ENCODE assay signal across 12 mouse cellular contexts in genomic region chr10:43518368-43518767, GRCm38 (mm10). TPM values are rescaled to one million over a fixed set of nuclear protein-coding genes. Genes with fewer than 3 reads are reported as not detected.
A peak's percentile ranks its signal among the peaks of the same experiment; 100 is the strongest.
DNase-seq lines count a peak whose midpoint lies in the region; ATAC-seq lines count a peak whose summit lies in the region.
"Had no signal": no experiment of that assay in that cellular context is flagged by ENCODE, and none has a peak within 500 bp of the region (broad histone marks: within the 10 kb centered on the region; RNA-seq: fewer than 3 reads in every experiment).

No protein-coding gene starts in this region.

- peaks cover 4% of the 10 kb centered on the region; the same call in 1 of the 2 replicates for H3K4me1 ChIP-seq in hindbrain, embryonic 13.5 days (replicated peaks)
- H3K4me1 ChIP-seq in midbrain, embryonic 10.5 days: no peaks in the 10 kb centered on the region

- H3K4me2 ChIP-seq in hindbrain, embryonic 13.5 days: no peak overlapping the region
- H3K4me2 ChIP-seq: embryonic facial prominence, embryonic 15.5 days had no signal

- no peaks in the 10 kb centered on the region for H3K27me3 ChIP-seq in hindbrain, embryonic 13.5 days
- no peaks in the 10 kb centered on the region for H3K27me3 ChIP-seq in midbrain, embryonic 10.5 days (ENCODE audit: low read depth, poor library complexity, severe bottlenecking)
- H3K27me3 ChIP-seq: embryonic facial prominence, embryonic 15.5 days had no signal

- intact Hi-C loops in heart, postnatal 10 days (cut with DNase I): no loop called here

- 78% methylated on average over 11 of the region's 13 CpGs for WGBS in hindbrain, embryonic 13.5 days
- WGBS in midbrain, embryonic 10.5 days: 89% methylated on average over 13 of the region's 13 CpGs

- no peak overlapping the region for H3K4me3 ChIP-seq in hindbrain, embryonic 13.5 days
- no peak overlapping the region for H3K4me3 ChIP-seq in midbrain, embryonic 10.5 days
- H3K4me3 ChIP-seq: embryonic facial prominence, embryonic 15.5 days had no signal

- peak; percentile 64 for DNase-seq in adrenal gland, postnatal 14 days
- DNase-seq in adrenal gland, postnatal 25 days: no peak
- peak; percentile 27 to 41 for DNase-seq in heart, postnatal 10 days
- peak; percentile 80 for DNase-seq in kidney, postnatal 14 days
- peak; percentile 42 for DNase-seq in lung, postnatal 10 days
- DNase-seq in cerebellum, adult 9-11 months: no peak
- DNase-seq in midbrain, embryonic 10.5 days (ENCODE audit: low spot score): no peak
- DNase-seq: cerebellum, adult 9-10 months; gastrocnemius, postnatal 14 days had no signal

- no peak overlapping the region for H3K9ac ChIP-seq in hindbrain, embryonic 13.5 days
- H3K9ac ChIP-seq: embryonic facial prominence, embryonic 15.5 days had no signal

- H3K27ac ChIP-seq in hindbrain, embryonic 13.5 days: no peak overlapping the region
- no peak overlapping the region for H3K27ac ChIP-seq in midbrain, embryonic 10.5 days (replicated peaks)
- H3K27ac ChIP-seq: embryonic facial prominence, embryonic 15.5 days had no signal

- no peaks in the 10 kb centered on the region for H3K9me3 ChIP-seq in hindbrain, embryonic 13.5 days
- no peaks in the 10 kb centered on the region for H3K9me3 ChIP-seq in midbrain, embryonic 10.5 days (replicated peaks)
- H3K9me3 ChIP-seq: embryonic facial prominence, embryonic 15.5 days; G1E had no signal

- H3K36me3 ChIP-seq in hindbrain, embryonic 13.5 days: peaks cover 7% of the 10 kb centered on the region
- H3K36me3 ChIP-seq in midbrain, embryonic 10.5 days: peaks cover 26% of the 10 kb centered on the region

- no peak for ATAC-seq in hindbrain, embryonic 13.5 days (ENCODE audit: low FRiP score)

RNA-seq across cellular contexts. Expression of gene Gm9803, which starts 5.5 kb away (rescaled TPM):
- 19.7 and 21.9 TPM in 2 replicates for total RNA-seq in adrenal gland, postnatal 14 days (2021)
- total RNA-seq in adrenal gland, postnatal 25 days (2021): 16.5 and 34.2 TPM in 2 replicates
- 10 to 100 TPM in 1 of 2 experiments, 1 to 10 TPM in 1; 5.0 to 12.9 TPM for total RNA-seq in heart, postnatal 10 days (2021)
- 16.4 and 19.4 TPM in 2 replicates for polyA plus RNA-seq in hindbrain, embryonic 13.5 days (2015; fragmentation: Nextera tagmentation; extraction: Ambion mirVana)
- 13.9 and 16.8 TPM in 2 replicates for polyA plus RNA-seq in midbrain, embryonic 10.5 days (2016; fragmentation: Nextera tagmentation; extraction: Ambion mirVana)

RNA-seq across cellular contexts. Expression of gene 1700021F05Rik, which starts 22.4 kb away (rescaled TPM):
- total RNA-seq in adrenal gland, postnatal 14 days (2021): 94.0 and 99.4 TPM in 2 replicates
- total RNA-seq in adrenal gland, postnatal 25 days (2021): 74.7 and 90.2 TPM in 2 replicates
- 10 to 100 TPM; 91.6 to 94.8 TPM for total RNA-seq in heart, postnatal 10 days (2021)
- polyA plus RNA-seq in hindbrain, embryonic 13.5 days (2015; fragmentation: Nextera tagmentation; extraction: Ambion mirVana): 65.5 and 69.7 TPM in 2 replicates
- 66.7 and 67.4 TPM in 2 replicates for polyA plus RNA-seq in midbrain, embryonic 10.5 days (2016; fragmentation: Nextera tagmentation; extraction: Ambion mirVana)

RNA-seq across cellular contexts. Expression of gene Bend3, which starts 39.7 kb away (rescaled TPM):
- 7.0 and 7.2 TPM in 2 replicates for total RNA-seq in adrenal gland, postnatal 14 days (2021)
- 5.7 and 8.3 TPM in 2 replicates for total RNA-seq in adrenal gland, postnatal 25 days (2021)
- total RNA-seq in heart, postnatal 10 days (2021): 10 to 100 TPM in 1 of 2 experiments, 1 to 10 TPM in 1; 8.7 to 11.0 TPM
- polyA plus RNA-seq in hindbrain, embryonic 13.5 days (2015; fragmentation: Nextera tagmentation; extraction: Ambion mirVana): 3.0 and 3.8 TPM in 2 replicates
- 7.5 and 7.7 TPM in 2 replicates for polyA plus RNA-seq in midbrain, embryonic 10.5 days (2016; fragmentation: Nextera tagmentation; extraction: Ambion mirVana)

RNA-seq across cellular contexts. Expression of gene Cd24a, which starts 59.7 kb away (rescaled TPM):
- total RNA-seq in adrenal gland, postnatal 14 days (2021): 67.5 and 81.0 TPM in 2 replicates
- 24.7 and 26.6 TPM in 2 replicates for total RNA-seq in adrenal gland, postnatal 25 days (2021)
- 10 to 100 TPM in 1 of 2 experiments, 1 to 10 TPM in 1; 6.8 to 11.0 TPM for total RNA-seq in heart, postnatal 10 days (2021)
- polyA plus RNA-seq in hindbrain, embryonic 13.5 days (2015; fragmentation: Nextera tagmentation; extraction: Ambion mirVana): 1,003 and 1,012 TPM in 2 replicates
- 269 and 314 TPM in 2 replicates for polyA plus RNA-seq in midbrain, embryonic 10.5 days (2016; fragmentation: Nextera tagmentation; extraction: Ambion mirVana)

Comparison
In these comparisons a context has a peak if more than half of its experiments do, and no peak if none do; other contexts are left out.
1. DNase-seq: peak in adrenal gland, postnatal 14 days (single experiment), heart, postnatal 10 days (2 of 2), kidney, postnatal 14 days (single experiment) and lung, postnatal 10 days (single experiment); none in adrenal gland, postnatal 25 days (single experiment), cerebellum, adult 9-11 months (single experiment) and midbrain, embryonic 10.5 days (single experiment).